Mouse (Mus musculus): ENCODE results near the gene D16Ertd472e.
"Not testable (repeated sequence)": the region's sequence is repeated elsewhere in the genome, so short reads cannot be mapped to it uniquely, and the experiment has no call there.

Gene D16Ertd472e

GRCm38 (mm10) chr16:78573016-78573415 lies 3.5 kb downstream of the D16Ertd472e start:
- DNase-seq (ENCODE audit: extremely low spot score, low spot score), result no peak

GRCm38 (mm10) chr16:78564110-78564821 lies 12.2 kb downstream of the D16Ertd472e start:
- DNase-seq (ENCODE audit: extremely low spot score, low spot score), result no peak

- no peak for DNase-seq (ENCODE audit: extremely low spot score, low spot score)
These were observed 13.2 kb downstream of the D16Ertd472e start for GRCm38 (mm10) chr16:78563093-78563971.

- DNase-seq (ENCODE audit: extremely low spot score, low spot score), result no peak
These were observed 15.9 kb downstream of the D16Ertd472e start for GRCm38 (mm10) chr16:78560627-78561026.

- DNase-seq (ENCODE audit: extremely low spot score, low spot score), result no peak
These were observed 16.4 kb downstream of the D16Ertd472e start for GRCm38 (mm10) chr16:78560063-78560462.

GRCm38 (mm10) chr16:78557573-78557972 lies 18.9 kb downstream of the D16Ertd472e start:
- DNase-seq (ENCODE audit: extremely low spot score, low spot score), result no peak

GRCm38 (mm10) chr16:78554911-78555648 lies 21.4 kb downstream of the D16Ertd472e start:
- DNase-seq (ENCODE audit: extremely low spot score, low spot score), result no peak

GRCm38 (mm10) chr16:78547367-78547766 lies 29.1 kb downstream of the D16Ertd472e start:
- no peak for DNase-seq (ENCODE audit: extremely low spot score, low spot score)

- DNase-seq (ENCODE audit: extremely low spot score, low spot score), result no peak
These were observed 30.0 kb downstream of the D16Ertd472e start for GRCm38 (mm10) chr16:78546529-78546928.

- DNase-seq (ENCODE audit: extremely low spot score, low spot score), result no peak
These were observed 35.9 kb downstream of the D16Ertd472e start for GRCm38 (mm10) chr16:78540376-78541246.

- DNase-seq (ENCODE audit: extremely low spot score, low spot score), result no peak
These were observed 38.6 kb downstream of the D16Ertd472e start for GRCm38 (mm10) chr16:78537798-78538422.

GRCm38 (mm10) chr16:78537322-78537721 lies 39.2 kb downstream of the D16Ertd472e start:
- no peak for DNase-seq (ENCODE audit: extremely low spot score, low spot score)

- no peak for DNase-seq (ENCODE audit: extremely low spot score, low spot score)
These were observed 42.0 kb downstream of the D16Ertd472e start for GRCm38 (mm10) chr16:78534468-78534867.

GRCm38 (mm10) chr16:78531957-78532605 lies 44.4 kb downstream of the D16Ertd472e start:
- no peak for DNase-seq (ENCODE audit: extremely low spot score, low spot score)

GRCm38 (mm10) chr16:78522974-78523373 lies 53.5 kb downstream of the D16Ertd472e start:
- DNase-seq (ENCODE audit: extremely low spot score, low spot score), result no peak

- DNase-seq (ENCODE audit: extremely low spot score, low spot score), result no peak
These were observed 57.8 kb downstream of the D16Ertd472e start for GRCm38 (mm10) chr16:78518697-78519096.

GRCm38 (mm10) chr16:78517171-78517570 lies 59.3 kb downstream of the D16Ertd472e start:
- no peak for DNase-seq (ENCODE audit: extremely low spot score, low spot score)

- DNase-seq (ENCODE audit: extremely low spot score, low spot score), result no peak
These were observed 65.0 kb downstream of the D16Ertd472e start for GRCm38 (mm10) chr16:78511526-78511925.

- DNase-seq (ENCODE audit: extremely low spot score, low spot score), result no peak
These were observed 74.0 kb downstream of the D16Ertd472e start for GRCm38 (mm10) chr16:78502492-78502891.

- DNase-seq (ENCODE audit: extremely low spot score, low spot score), result not testable (repeated sequence)
These were observed 83.8 kb downstream of the D16Ertd472e start for GRCm38 (mm10) chr16:78492696-78493095.

Measured in neural tube, embryonic 10.5 days (tissue).